Mouse (Mus musculus) olfactory bulb, adult 2 months (tissue): ENCODE data around the gene Zfp663. TPM values are rescaled to one million over a fixed set of nuclear protein-coding genes. Genes with fewer than 3 reads are reported as not detected.

ENCODE experiments used
- H3K27ac ChIP-seq: fragments of 200-500 bp; 2 replicates; pipeline ENCODE4 v1.5.1; 2012; ENCODE audit warnings: low read depth, low read length; ENCODE audit not compliant: insufficient read depth
- H3K4me1 ChIP-seq: fragments of 200-500 bp; 2 replicates; pipeline ENCODE4 v1.6.1; 2012; ENCODE audit warnings: low read length; ENCODE audit not compliant: control insufficient read depth, insufficient read depth
- H3K4me3 ChIP-seq: fragments of 200-500 bp; 2 replicates; pipeline ENCODE4 v1.5.1; 2012; ENCODE audit warnings: mild to moderate bottlenecking, low read depth, low read length, moderate library complexity; ENCODE audit not compliant: insufficient read depth
- CTCF ChIP-seq: fragments of 200-500 bp; IDR thresholded peaks from 2 replicates; pipeline ENCODE4 v1.5.1; 2012; ENCODE audit warnings: low read depth, mild to moderate bottlenecking, low read length, moderate library complexity; ENCODE audit not compliant: insufficient read depth
- POLR2A ChIP-seq: fragments of 200-500 bp; IDR thresholded peaks from 2 replicates; pipeline ENCODE4 v1.6.1; 2012; ENCODE audit warnings: mild to moderate bottlenecking, low read depth, low read length, moderate library complexity; ENCODE audit not compliant: insufficient read depth
- WGBS: fragments of 180-500 bp; shearing (Covaris S2); methylation state at CpG from one replicate; pipeline ENCODE4 v1.1.7; 2018; 5-methylcytosine and 5-hydroxymethylcytosine counted together
- polyA plus RNA-seq: library from polyadenylated mRNA; stranded (reverse); fragments of >200 nt; gene quantifications from 2 replicates; pipeline ENCODE4 v1.2.4, GENCODE M21; 2012; ENCODE audit warnings: low replicate concordance; ENCODE audit not compliant: missing spikeins, insufficient read depth, insufficient read length

The Zfp663 gene
- polyA plus RNA-seq, 1 experiment = not detected

- TF ChIP-seq CTCF (no peak), POLR2A (no peak)
- H3K4me3 ChIP-seq = no peak overlapping the region
- H3K4me1 ChIP-seq = 0 out of 2 replicates have a peak, but pooled peaks cover 5% of the 10 kb centered on the region
- 57% methylated on average over 3 of the region's 3 CpGs for WGBS
- H3K27ac ChIP-seq = no peak overlapping the region
These were observed 67.1 kb downstream of the Zfp663 start for GRCm38 (mm10) chr2:165301409-165301808.

Other genes starting within 250 kb of the Zfp663 start
- not detected in 2 replicates for gene Cdh22, start 133.9 kb downstream of the Zfp663 start, polyA plus RNA-seq
- not detected in 2 replicates for gene Slc35c2, start 80.9 kb downstream of the Zfp663 start, polyA plus RNA-seq
- 231 TPM in 1 of 2 replicates, not detected in the other for gene Elmo2, start 42.2 kb downstream of the Zfp663 start, polyA plus RNA-seq
- gene Zfp334, start 19.5 kb upstream of the Zfp663 start, polyA plus RNA-seq = not detected in 2 replicates
- not detected in 2 replicates for gene Ocstamp, start 31.7 kb upstream of the Zfp663 start, polyA plus RNA-seq
- gene Slc13a3, start 104.5 kb upstream of the Zfp663 start, polyA plus RNA-seq = not detected in 2 replicates
- not detected in 2 replicates for gene Trp53rka, start 124.6 kb upstream of the Zfp663 start, polyA plus RNA-seq
- not detected in 2 replicates for gene Slc2a10, start 135.1 kb upstream of the Zfp663 start, polyA plus RNA-seq
- 352 TPM in 1 of 2 replicates, not detected in the other for gene Eya2, start 226.3 kb upstream of the Zfp663 start, polyA plus RNA-seq